Comparison of ENCODE assay signal across 8 mouse cellular contexts in the genomic region with DNA sequence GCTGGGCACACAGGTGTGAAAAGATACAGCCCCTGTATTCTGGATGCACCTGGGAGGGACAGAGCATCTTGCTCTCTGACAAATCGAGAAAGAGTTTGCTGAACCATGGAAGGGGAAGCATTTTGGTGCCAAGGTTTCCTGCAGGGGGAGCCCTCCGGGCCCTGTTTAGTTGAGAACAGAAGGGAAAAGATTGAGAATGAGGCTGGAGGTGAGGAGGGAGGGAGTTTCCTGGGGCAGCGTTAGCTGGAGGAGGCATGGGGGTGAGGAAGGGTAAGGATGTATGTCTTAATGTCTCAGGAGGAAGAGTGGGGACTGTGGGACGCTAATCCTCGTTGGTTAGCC. TPM values are rescaled to one million over a fixed set of nuclear protein-coding genes. Genes with fewer than 3 reads are reported as not detected.
A peak's percentile ranks its signal among the peaks of the same experiment; 100 is the strongest.
DNase-seq lines count a peak whose midpoint lies in the region; ATAC-seq and TF ChIP-seq lines count a peak whose summit lies in the region.

No protein-coding gene starts in this region.

- H3K9me3 ChIP-seq in hindbrain, postnatal 0 days (ENCODE audit: low read length), result no peaks in the 10 kb centered on the region
- no peaks in the 10 kb centered on the region for H3K9me3 ChIP-seq in stomach, embryonic 14.5 days (ENCODE audit: control insufficient read depth, low read depth, low read length)

- DNase-seq in adrenal gland, adult (ENCODE audit: inconsistent age in 2 of 2, low spot score in 1 of 2), result peak; percentile 16 to 71
- DNase-seq in adrenal gland, postnatal 4 days (ENCODE audit: low spot score in 2 of 2), result no peak
- peak; percentile 5 for DNase-seq in 3T3-L1 (ENCODE audit: low read depth, low spot score)
- DNase-seq in embryo, embryonic 11.5 days (ENCODE audit: low read depth, low spot score), result peak; percentile 39
- peak; percentile 76 for DNase-seq in hindbrain, postnatal 0 days (ENCODE audit: low spot score)
- DNase-seq in lung, postnatal 36 days, result peak; percentile 6

- H3K4me1 ChIP-seq in hindbrain, postnatal 0 days (ENCODE audit: insufficient read depth, low read length), result 0 out of 2 replicates have a peak, but pooled peaks cover 3% of the 10 kb centered on the region
- no peaks in the 10 kb centered on the region for H3K4me1 ChIP-seq in stomach, embryonic 14.5 days (ENCODE audit: control insufficient read depth, insufficient read depth, low read length)

- H3K36me3 ChIP-seq in hindbrain, postnatal 0 days (ENCODE audit: insufficient read depth, low read length), result no peaks in the 10 kb centered on the region
- no peaks in the 10 kb centered on the region for H3K36me3 ChIP-seq in stomach, embryonic 14.5 days (ENCODE audit: control insufficient read depth, insufficient read depth, low read length)

- H3K27me3 ChIP-seq in hindbrain, postnatal 0 days (ENCODE audit: insufficient read depth, low read length), result 0 out of 2 replicates have a peak, but pooled peaks cover 3% of the 10 kb centered on the region
- H3K27me3 ChIP-seq in stomach, embryonic 14.5 days (ENCODE audit: control insufficient read depth, insufficient read depth, low read length), result no peaks in the 10 kb centered on the region

- peak; percentile 49 for ATAC-seq in hindbrain, postnatal 0 days
- ATAC-seq in stomach, embryonic 14.5 days (ENCODE audit: insufficient number of reproducible peaks, insufficient read depth, low FRiP score, low read depth), result 0 out of 2 replicates have a peak, but pooled peaks have one; percentile 4
- no peak for ATAC-seq in inflammation-experienced regulatory T-cells, adult 6 months

- no peak overlapping the region for H3K27ac ChIP-seq in hindbrain, postnatal 0 days
- H3K27ac ChIP-seq in stomach, embryonic 14.5 days (ENCODE audit: low read length), result no peak overlapping the region

- no peak overlapping the region for H3K9ac ChIP-seq in hindbrain, postnatal 0 days (replicated peaks; ENCODE audit: low read length)
- H3K9ac ChIP-seq in stomach, embryonic 14.5 days (replicated peaks; ENCODE audit: low read depth, low read length), result no peak overlapping the region

- WGBS in hindbrain, postnatal 0 days, result 9% methylated on average over 5 of the region's 5 CpGs
- WGBS in stomach, embryonic 14.5 days, result 6% methylated on average over 5 of the region's 5 CpGs

- 0 out of 2 replicates have a peak overlapping the region, but pooled peaks have one; percentile 2 for H3K4me2 ChIP-seq in hindbrain, postnatal 0 days (ENCODE audit: low read depth, low read length)
- H3K4me2 ChIP-seq in stomach, embryonic 14.5 days (replicated peaks; ENCODE audit: low read depth, low read length), result no peak overlapping the region

- peak; percentile 65 for TF ChIP-seq CTCF in hindbrain, postnatal 0 days (IDR thresholded peaks at IDR 0.05; ENCODE audit: low read depth)

- H3K4me3 ChIP-seq in hindbrain, postnatal 0 days (ENCODE audit: low read length), result no peak overlapping the region
- H3K4me3 ChIP-seq in stomach, embryonic 14.5 days (ENCODE audit: low read depth, low read length), result no peak overlapping the region

RNA-seq across cellular contexts. Expression of gene Bub3, which starts 38.4 kb away (rescaled TPM):
- total RNA-seq in adrenal gland, postnatal 4 days (2021), result 10 to 100 TPM; 85.6 to 86.3 TPM
- total RNA-seq in hindbrain, postnatal 0 days (2014; rRNA removed), result 95.2 and 97.8 TPM in 2 replicates
- 127 and 132 TPM in 2 replicates for polyA plus RNA-seq in hindbrain, postnatal 0 days (2015; fragmentation: Nextera tagmentation; extraction: Ambion mirVana)
- polyA plus RNA-seq in stomach, embryonic 14.5 days (2014; fragmentation: Nextera tagmentation; extraction: Ambion mirVana), result 210 and 232 TPM in 2 replicates
- 100 to 1,000 TPM; 179 to 242 (median 181) TPM for polyA plus RNA-seq in inflammation-experienced regulatory T-cells, adult 6 months (2017; shearing (Covaris generic))

RNA-seq across cellular contexts. Expression of gene Hmx2, which starts 49.9 kb away (rescaled TPM):
- total RNA-seq in adrenal gland, postnatal 4 days (2021), result under 1 TPM in 1 of 2 experiments, not detected in 1; 0.25 TPM
- total RNA-seq in hindbrain, postnatal 0 days (2014; rRNA removed), result 0.36 and 0.99 TPM in 2 replicates
- polyA plus RNA-seq in hindbrain, postnatal 0 days (2015; fragmentation: Nextera tagmentation; extraction: Ambion mirVana), result 0.56 and 0.91 TPM in 2 replicates
- 0.94 and 1.3 TPM in 2 replicates for polyA plus RNA-seq in stomach, embryonic 14.5 days (2014; fragmentation: Nextera tagmentation; extraction: Ambion mirVana)
- not detected for polyA plus RNA-seq in inflammation-experienced regulatory T-cells, adult 6 months (2017; shearing (Covaris generic))

RNA-seq across cellular contexts. Expression of gene Hmx3, which starts 55.8 kb away (rescaled TPM):
- total RNA-seq in adrenal gland, postnatal 4 days (2021), result not detected
- total RNA-seq in hindbrain, postnatal 0 days (2014; rRNA removed), result 2.0 and 3.2 TPM in 2 replicates
- polyA plus RNA-seq in hindbrain, postnatal 0 days (2015; fragmentation: Nextera tagmentation; extraction: Ambion mirVana), result 1.2 and 1.5 TPM in 2 replicates
- polyA plus RNA-seq in stomach, embryonic 14.5 days (2014; fragmentation: Nextera tagmentation; extraction: Ambion mirVana), result 0.72 and 1.1 TPM in 2 replicates
- polyA plus RNA-seq in inflammation-experienced regulatory T-cells, adult 6 months (2017; shearing (Covaris generic)), result not detected

Comparison
In these comparisons a context has a peak if more than half of its experiments do, and no peak if none do; other contexts are left out.
1. DNase-seq: peak in adrenal gland, adult (2 of 2), 3T3-L1 (single experiment), embryo, embryonic 11.5 days (single experiment), hindbrain, postnatal 0 days (single experiment) and lung, postnatal 36 days (single experiment); none in adrenal gland, postnatal 4 days (0 of 2).